Mouse (Mus musculus) heart, postnatal 0 days (tissue): ENCODE measurements around the gene Tmem72. TPM values are rescaled to one million over a fixed set of nuclear protein-coding genes. Genes with fewer than 3 reads are reported as not detected.

Experiments used
- ATAC-seq: fragments of 200-750 bp; cut with Nextera tagmentation; 2 replicates; pipeline ENCODE4 v1.8.0; 2017; ENCODE audit warnings: low read depth, moderate number of reproducible peaks, moderate library complexity; ENCODE audit not compliant: insufficient read depth
- DNase-seq: peaks from one replicate; pipeline ENCODE4 v3.0.0-alpha.2; 2016; ENCODE audit warnings: low spot score
- H3K27ac ChIP-seq: fragments of 300-500 bp; sonication (generic); 2 replicates; pipeline ENCODE4 v1.5.1; 2014; ENCODE audit warnings: low read depth, mild to moderate bottlenecking
- H3K27me3 ChIP-seq: fragments of 300-500 bp; sonication (generic); 2 replicates; pipeline ENCODE4 v1.6.1; 2014; ENCODE audit warnings: low read length, mixed read lengths; ENCODE audit not compliant: control insufficient read depth, insufficient read depth
- H3K36me3 ChIP-seq: fragments of 300-500 bp; sonication (generic); replicated peaks from 2 replicates; pipeline ENCODE4 v1.6.1; 2014; ENCODE audit warnings: low read length, mixed read lengths; ENCODE audit not compliant: control insufficient read depth, insufficient read depth
- H3K4me1 ChIP-seq: fragments of 300-500 bp; sonication (generic); 2 replicates; pipeline ENCODE4 v1.6.1; 2014; ENCODE audit warnings: antibody characterized with exemption; ENCODE audit not compliant: control insufficient read depth, insufficient read depth
- H3K4me2 ChIP-seq: fragments of 300-500 bp; sonication (generic); 2 replicates; pipeline ENCODE4 v1.6.1; 2014; ENCODE audit warnings: low read depth, mild to moderate bottlenecking, low read length, moderate library complexity
- H3K4me3 ChIP-seq: fragments of 300-500 bp; sonication (generic); 2 replicates; pipeline ENCODE4 v1.5.1; 2014; ENCODE audit warnings: low read depth, low read length
- H3K9ac ChIP-seq: fragments of 300-500 bp; sonication (generic); replicated peaks from 2 replicates; pipeline ENCODE4 v1.6.1; 2014; ENCODE audit warnings: low read depth, low read length, mixed read lengths
- H3K9me3 ChIP-seq: fragments of 300-500 bp; sonication (generic); replicated peaks from 2 replicates; pipeline ENCODE4 v1.6.1; 2016; ENCODE audit warnings: low read length; ENCODE audit not compliant: control insufficient read depth
- CTCF ChIP-seq: IDR thresholded peaks from 2 replicates; pipeline ENCODE4 v1.5.1; 2016; ENCODE audit warnings: antibody characterized with exemption, control low read depth, low read depth
- EP300 ChIP-seq: IDR thresholded peaks from 2 replicates; pipeline ENCODE4 v1.6.1; 2016; ENCODE audit warnings: antibody characterized with exemption, low read depth
- WGBS: fragments of 180-500 bp; shearing (Covaris S2); extraction: QIAGEN DNeasy Blood & Tissue Kit; methylation state at CpG from one replicate; pipeline ENCODE4 v1.1.7; 2014; 5-methylcytosine and 5-hydroxymethylcytosine counted together
- polyA plus RNA-seq: library from polyadenylated mRNA; unstranded; fragments of >200 nt; fragmentation: Nextera tagmentation; extraction: Ambion mirVana; gene quantifications from 2 replicates; pipeline ENCODE4 v1.2.1, GENCODE M21; 2015
- total RNA-seq: library from RNA; depleted of rRNA; stranded (reverse); fragments of >200 nt; gene quantifications from 2 replicates; pipeline ENCODE4 v1.2.3, GENCODE M21; 2014; ENCODE audit warnings: low replicate concordance

Tmem72 gene
- total and polyA plus RNA-seq, 2 experiments from 2014 or later: 0.05 to 0.15 TPM

DNA sequence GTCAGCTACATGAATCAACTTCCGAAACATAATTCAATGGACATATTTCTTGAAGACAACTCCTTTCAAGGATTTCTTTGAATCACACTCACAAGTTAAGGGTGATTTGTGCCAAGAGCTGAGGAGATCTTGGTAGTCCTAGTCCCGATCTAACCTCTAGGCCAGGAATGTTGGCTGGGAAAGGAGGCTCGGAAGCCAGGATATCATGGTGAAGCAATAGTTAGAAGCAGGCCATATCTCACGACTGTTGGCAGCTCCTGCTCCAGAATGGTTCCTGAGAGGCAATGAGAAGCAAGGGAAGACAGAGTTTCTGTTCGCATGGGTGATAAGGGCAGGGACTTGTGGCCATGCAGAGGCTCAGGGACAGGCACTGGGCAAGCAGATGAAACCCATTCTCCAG is 79.2 kb downstream of the Tmem72 start:
- no peaks in the 10 kb centered on the region for H3K9me3 ChIP-seq
- H3K4me1 ChIP-seq: peaks cover 65% of the 10 kb centered on the region
- DNase-seq (no peak), ATAC-seq (no peak)
- 40% methylated on average over 5 of the region's 5 CpGs for WGBS
- peak overlapping the region; percentile 96 for H3K27ac ChIP-seq
- no peak overlapping the region for H3K9ac ChIP-seq
- TF ChIP-seq EP300: no peak
- H3K4me2 ChIP-seq: no peak overlapping the region
- no peaks in the 10 kb centered on the region for H3K27me3 ChIP-seq
- H3K4me3 ChIP-seq: no peak overlapping the region
- H3K36me3 ChIP-seq: no peaks in the 10 kb centered on the region

- TF ChIP-seq CTCF (no peak), EP300 (no peak)
- 61% methylated on average over 9 of the region's 9 CpGs for WGBS
- ATAC-seq (no peak), DNase-seq (no peak)
- H3K9me3 ChIP-seq: no peaks in the 10 kb centered on the region
- H3K4me1 ChIP-seq: peaks cover 62% of the 10 kb centered on the region
- H3K9ac ChIP-seq: no peak overlapping the region
- H3K27ac ChIP-seq: peak overlapping the region; percentile 96
- H3K4me3 ChIP-seq: no peak overlapping the region
- no peaks in the 10 kb centered on the region for H3K36me3 ChIP-seq
- no peaks in the 10 kb centered on the region for H3K27me3 ChIP-seq
- H3K4me2 ChIP-seq: no peak overlapping the region
Measured at GRCm38 (mm10) chr6:116636581-116637235, 80.0 kb downstream of the Tmem72 start.

DNA sequence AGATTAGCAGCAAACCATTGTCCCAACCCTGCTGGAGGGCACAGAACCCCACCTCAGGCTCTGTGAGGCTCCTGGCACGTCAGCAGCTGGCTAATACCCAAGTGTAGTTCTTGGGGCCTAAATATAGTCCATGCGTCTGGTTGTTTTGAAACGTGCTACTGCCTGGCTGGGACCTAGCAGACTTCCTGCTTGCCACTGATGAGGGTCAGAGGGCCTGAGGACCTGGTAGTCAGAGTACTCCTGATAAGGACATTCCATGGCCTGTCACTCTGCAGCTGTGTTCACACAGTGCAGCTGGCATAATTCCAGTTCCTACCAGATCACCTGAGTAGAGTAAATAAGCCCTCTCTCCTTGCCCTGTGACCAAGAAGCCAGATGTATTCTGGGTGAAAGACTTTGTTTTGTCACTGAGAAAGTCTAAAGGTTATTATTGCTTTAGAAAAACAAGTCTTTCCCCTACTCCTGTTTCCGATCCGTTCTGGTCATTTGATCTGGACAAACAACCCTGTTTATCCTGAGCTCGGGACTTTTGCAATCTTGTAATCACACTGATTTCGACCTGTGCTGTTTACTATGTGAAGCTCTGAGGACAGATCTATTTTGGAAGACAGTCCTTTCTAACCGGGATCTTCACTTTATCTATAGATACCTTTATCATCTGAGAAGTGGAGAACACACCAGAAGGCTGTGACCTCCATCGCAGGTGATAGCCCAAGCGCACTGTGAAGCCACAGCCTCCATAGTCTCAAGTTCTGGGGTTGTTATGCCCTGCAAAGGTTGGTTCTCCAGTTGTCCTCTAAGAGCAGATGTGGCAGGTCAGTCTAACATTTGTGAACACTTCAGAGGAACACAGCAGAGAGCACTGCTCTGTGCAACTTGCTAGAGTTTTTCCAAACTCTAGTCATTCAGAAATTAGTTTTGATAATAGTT is 81.2 kb downstream of the Tmem72 start:
- Histone ChIP-seq H3K9ac (no peak overlapping the region), H3K36me3 (no peaks in the 10 kb centered on the region), H3K4me3 (no peak overlapping the region), H3K27ac (peak overlapping the region; percentile 96), H3K4me1 (peaks cover 62% of the 10 kb centered on the region), H3K4me2 (no peak overlapping the region), H3K27me3 (no peaks in the 10 kb centered on the region), H3K9me3 (no peaks in the 10 kb centered on the region)
- ATAC-seq (peak; percentile 97), DNase-seq (peak; percentile 97)
- peak; percentile 99 for TF ChIP-seq EP300
- TF ChIP-seq CTCF: no peak
- 8% methylated on average over 10 of the region's 10 CpGs for WGBS

- Histone ChIP-seq H3K4me2 (no peak overlapping the region), H3K4me3 (no peak overlapping the region), H3K4me1 (peaks cover 49% of the 10 kb centered on the region), H3K9me3 (no peaks in the 10 kb centered on the region), H3K27me3 (no peaks in the 10 kb centered on the region), H3K36me3 (no peaks in the 10 kb centered on the region), H3K27ac (peak overlapping the region; percentile 96), H3K9ac (0 out of 2 replicates have a peak overlapping the region, but pooled peaks have one; percentile 40)
- DNase-seq (no peak), ATAC-seq (no peak)
- TF ChIP-seq CTCF: no peak
- no peak for TF ChIP-seq EP300
- 91% methylated on average over 17 of the region's 17 CpGs for WGBS
Measured at GRCm38 (mm10) chr6:116633741-116634695, 82.7 kb downstream of the Tmem72 start.

DNA sequence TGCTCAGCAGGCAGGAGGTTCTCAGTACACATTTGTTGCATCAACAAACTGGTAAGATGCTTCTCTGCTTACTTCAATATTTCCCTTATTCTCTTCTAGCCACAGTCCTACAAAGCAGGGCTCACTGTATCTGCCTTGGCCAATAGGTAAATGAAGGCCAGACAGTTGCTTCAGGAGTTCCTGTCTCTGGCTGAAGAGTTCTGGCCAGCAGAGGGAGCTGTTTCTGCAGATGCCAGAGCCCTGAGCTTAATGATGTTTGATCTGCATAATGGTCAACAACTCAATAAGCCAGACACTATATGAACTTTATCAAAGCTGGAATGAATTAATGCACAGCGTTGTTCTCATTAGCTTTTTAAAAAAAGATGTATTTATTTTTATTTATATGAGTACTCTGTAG is 84.6 kb downstream of the Tmem72 start:
- WGBS: 30% methylated on average over 1 of the region's 1 CpGs
- ATAC-seq: no peak
- peak; percentile 71 for DNase-seq

More for the DNA sequence above, 84.6 kb downstream of the Tmem72 start:
- TF ChIP-seq EP300: no peak
- TF ChIP-seq CTCF: peak; percentile 93
- H3K9ac ChIP-seq: no peak overlapping the region
- peaks cover 34% of the 10 kb centered on the region for H3K4me1 ChIP-seq
- H3K36me3 ChIP-seq: no peaks in the 10 kb centered on the region
- no peak overlapping the region for H3K27ac ChIP-seq
- no peaks in the 10 kb centered on the region for H3K27me3 ChIP-seq
- no peaks in the 10 kb centered on the region for H3K9me3 ChIP-seq
- H3K4me2 ChIP-seq: no peak overlapping the region
- no peak overlapping the region for H3K4me3 ChIP-seq
